Mouse (Mus musculus) C2C12 (cell line): ENCODE measurements around the gene Gm3727. TPM values are rescaled to one million over a fixed set of nuclear protein-coding genes. Genes with fewer than 3 reads are reported as not detected.
"Not testable (repeated sequence)": the region's sequence is repeated elsewhere in the genome, so short reads cannot be mapped to it uniquely, and the experiment has no call there.

Experiments used
- H3K27me3 ChIP-seq: one replicate; pipeline ENCODE4 v1.6.1; 2011; ENCODE audit not compliant: control insufficient read depth, insufficient read depth, insufficient read length
- H3K36me3 ChIP-seq: one replicate; pipeline ENCODE4 v1.6.1; 2011; ENCODE audit not compliant: control insufficient read depth, insufficient read depth
- H3K4me3 ChIP-seq: one replicate; pipeline ENCODE4 v1.5.1; 2011; ENCODE audit warnings: mild to moderate bottlenecking, control low read depth; ENCODE audit not compliant: poor library complexity, insufficient read depth, severe bottlenecking
- H3K79me2 ChIP-seq: one replicate; pipeline ENCODE4 v1.6.1; 2011; ENCODE audit not compliant: control insufficient read depth, insufficient read depth
- H3K79me3 ChIP-seq: one replicate; pipeline ENCODE4 v1.6.1; 2011; ENCODE audit warnings: low read depth, control low read depth
- H3ac ChIP-seq: one replicate; pipeline ENCODE3; 2011; ENCODE audit warnings: low read depth; ENCODE audit not compliant: control insufficient read depth, insufficient read length
- long read RNA-seq, 2 experiments: library from polyadenylated mRNA; unstranded; transcript quantifications; one replicate each; pipeline ENCODE4 v2.0.0; 2019 to 2020
- polyA plus RNA-seq: library from polyadenylated mRNA; unstranded; fragments of >200 nt; fragmentation: generic; extraction: Trizol; gene quantifications from one replicate; pipeline ENCODE4 v1.2.1, GENCODE M21; 2012; ENCODE audit warnings: missing spikeins

Gene Gm3727
- polyA plus RNA-seq = not detected
- long read RNA-seq, experiment 1 = 0 reads
- long read RNA-seq, experiment 2 = 0 reads

DNA sequence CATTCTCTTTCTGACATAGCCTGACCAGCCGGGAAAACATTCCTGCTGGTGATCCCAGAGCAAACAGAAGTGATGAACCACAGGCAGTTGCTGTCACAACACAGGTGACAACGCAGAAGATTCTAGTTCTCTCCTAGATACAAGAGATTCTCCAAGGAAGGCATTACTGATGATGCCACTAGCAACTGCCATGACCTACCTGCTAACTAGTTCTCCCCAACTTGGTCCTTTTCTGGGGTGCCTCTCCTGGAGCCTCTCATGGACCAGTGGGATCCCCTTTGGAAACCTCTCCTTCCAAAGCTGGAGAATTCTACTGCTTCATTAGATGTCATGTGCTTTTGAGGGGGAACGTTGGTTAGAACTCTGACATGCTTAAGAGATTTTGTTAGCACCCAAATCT, at the start of gene Gm3727:
TSS of gene Gm3727 (minus strand) at position 101 of the 400 bp plus-strand sequence.
- not testable (repeated sequence) for H3K36me3 ChIP-seq, H3K27me3 ChIP-seq, H3ac ChIP-seq, H3K79me3 ChIP-seq, H3K4me3 ChIP-seq, H3K79me2 ChIP-seq

DNA sequence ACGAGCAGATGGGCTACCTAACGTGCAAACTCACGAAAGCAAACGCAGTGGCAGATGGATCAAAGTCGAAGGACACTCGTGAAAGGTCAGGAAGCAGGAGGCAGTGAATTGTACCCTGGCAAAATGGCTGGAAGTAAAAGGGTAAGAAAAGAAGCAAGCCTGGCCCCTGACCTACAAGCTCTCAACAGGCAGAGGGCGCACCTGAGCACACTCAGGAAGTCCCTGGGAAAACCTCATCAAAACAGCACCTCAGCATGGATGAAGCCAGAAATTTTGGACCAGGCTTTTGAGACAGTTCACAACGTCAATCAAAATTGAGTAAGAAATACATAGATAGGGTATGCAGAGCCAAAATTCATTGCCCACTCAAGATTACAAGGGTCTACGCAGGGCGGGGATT, 21.0 kb downstream of the Gm3727 start:
- H3K27me3 ChIP-seq, H3K4me3 ChIP-seq, H3K79me3 ChIP-seq, H3K79me2 ChIP-seq, H3ac ChIP-seq, H3K36me3 ChIP-seq: not testable (repeated sequence)

Other genes with a start within 250 kb of the Gm3727 start
- not detected for gene Gm10406, start 237.3 kb downstream of the Gm3727 start, polyA plus RNA-seq
- not detected for gene Gm3685, start 219.7 kb downstream of the Gm3727 start, polyA plus RNA-seq
- gene Gm3696, start 164.1 kb downstream of the Gm3727 start, polyA plus RNA-seq = not detected
- not detected for gene Gm6676, start 139.3 kb downstream of the Gm3727 start, polyA plus RNA-seq
- gene Gm3512, start 90.2 kb downstream of the Gm3727 start, polyA plus RNA-seq = not detected
- not detected for gene Gm16434, start 70.2 kb downstream of the Gm3727 start, polyA plus RNA-seq
- not detected for gene Gm3739, start 50.3 kb upstream of the Gm3727 start, polyA plus RNA-seq
- not detected for gene Gm5797, start 67.7 kb upstream of the Gm3727 start, polyA plus RNA-seq
- gene Gm8374, start 100.4 kb upstream of the Gm3727 start, polyA plus RNA-seq = not detected
- not detected for gene Gm3755, start 186.2 kb upstream of the Gm3727 start, polyA plus RNA-seq
- not detected for gene Gm3752, start 219.0 kb upstream of the Gm3727 start, polyA plus RNA-seq